Mouse (Mus musculus): ENCODE data around the gene Opalin. TPM values are rescaled to one million over a fixed set of nuclear protein-coding genes. Genes with fewer than 3 reads are reported as not detected.

The Opalin gene
- polyA plus RNA-seq, 1 experiment from 2014 or later: not detected

DNA sequence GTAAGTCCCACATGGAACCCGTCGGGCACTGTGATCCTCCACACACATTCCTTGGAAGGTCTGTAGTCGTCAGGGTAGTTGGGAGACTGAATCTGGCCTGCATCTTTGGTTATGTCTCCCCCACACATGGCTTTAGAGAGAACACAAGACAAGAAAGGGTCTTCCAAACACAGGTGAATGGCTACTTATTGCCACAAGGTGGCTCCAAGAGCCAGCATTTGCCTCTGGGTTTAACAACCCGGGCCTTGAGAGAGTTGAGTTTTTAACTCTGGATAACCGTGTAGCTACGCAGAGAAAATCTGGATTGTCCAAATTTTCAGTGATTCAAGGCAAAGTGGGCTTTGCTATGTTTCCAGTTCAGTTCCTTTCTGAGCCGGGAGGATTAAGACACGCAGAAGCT is 28.0 kb upstream of the Opalin start:
- 44% methylated on average over 8 of the region's 8 CpGs for WGBS
- Histone ChIP-seq H3K36me3 (no peaks in the 10 kb centered on the region), H3K27me3 (replicated peaks) (peaks cover 4% of the 10 kb centered on the region; the same call in 1 of the 2 replicates), H3K4me3 (replicated peaks) (no peak overlapping the region), H3K4me2 (no peak overlapping the region), H3K9me3 (replicated peaks) (no peaks in the 10 kb centered on the region), H3K9ac (replicated peaks) (no peak overlapping the region), H3K4me1 (peaks cover 21% of the 10 kb centered on the region), H3K27ac (replicated peaks) (no peak overlapping the region)
- peak; percentile 43; the same call in 1 of the 2 replicates for ATAC-seq (ENCODE audit: low FRiP score)

DNA sequence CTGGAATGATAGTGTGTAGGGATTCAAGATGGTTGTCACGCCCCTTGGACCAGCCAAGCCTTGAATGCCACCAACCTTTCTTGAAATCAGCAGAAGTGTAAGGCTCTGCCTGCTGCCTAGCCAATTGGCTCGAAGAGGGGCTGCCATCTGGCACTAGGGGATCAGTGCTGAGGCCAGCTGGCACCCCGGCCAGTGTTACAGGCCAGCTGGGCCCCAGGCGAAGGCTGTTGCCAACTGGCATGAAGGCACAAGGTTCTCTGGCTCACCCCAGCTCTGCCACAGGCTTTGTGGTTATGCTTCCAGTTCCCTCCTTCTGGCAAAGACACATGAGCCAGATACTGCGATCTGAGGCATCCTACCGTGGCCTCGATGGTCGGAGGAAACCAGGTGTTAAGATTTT is 24.5 kb upstream of the Opalin start:
- Histone ChIP-seq H3K36me3 (no peaks in the 10 kb centered on the region), H3K27ac (replicated peaks) (0 out of 2 replicates have a peak overlapping the region, but pooled peaks have one; percentile 24), H3K4me1 (peaks cover 8% of the 10 kb centered on the region; the same call in 1 of the 2 replicates), H3K9me3 (replicated peaks) (no peaks in the 10 kb centered on the region), H3K27me3 (replicated peaks) (no peaks in the 10 kb centered on the region; the same call in 1 of the 2 replicates), H3K9ac (replicated peaks) (no peak overlapping the region), H3K4me2 (no peak overlapping the region), H3K4me3 (replicated peaks) (no peak overlapping the region)
- WGBS: 64% methylated on average over 8 of the region's 8 CpGs
- peak; percentile 82 for ATAC-seq (ENCODE audit: low FRiP score)

DNA sequence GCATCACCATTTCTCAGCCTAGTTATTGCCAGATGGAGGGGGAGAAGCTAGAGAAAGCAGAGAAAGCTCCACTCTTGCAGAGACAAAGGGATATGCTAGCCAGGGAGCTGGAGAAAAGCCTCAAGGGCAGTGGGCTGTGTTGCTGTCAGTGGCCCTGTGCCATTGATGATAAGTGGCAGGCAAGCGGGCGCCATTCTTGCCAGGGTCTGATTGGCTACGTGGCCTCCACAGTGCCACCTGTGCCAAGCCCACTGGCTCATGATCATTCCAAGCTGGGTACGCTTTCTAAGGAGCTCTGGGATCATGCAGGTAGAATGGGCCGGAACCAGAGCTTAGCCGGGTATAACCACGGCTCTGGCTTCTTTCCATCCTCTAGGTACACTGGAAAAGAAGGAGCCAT is 23.9 kb upstream of the Opalin start:
- peaks cover 8% of the 10 kb centered on the region; the same call in 1 of the 2 replicates for H3K4me1 ChIP-seq
- H3K4me3 ChIP-seq (replicated peaks): no peak overlapping the region
- no peaks in the 10 kb centered on the region for H3K36me3 ChIP-seq
- H3K9me3 ChIP-seq (replicated peaks): no peaks in the 10 kb centered on the region
- H3K4me2 ChIP-seq: no peak overlapping the region
- WGBS: 79% methylated on average over 7 of the region's 7 CpGs
- no peaks in the 10 kb centered on the region for H3K27me3 ChIP-seq (replicated peaks)
- ATAC-seq (ENCODE audit: low FRiP score): peak; percentile 61; the same call in 1 of the 2 replicates
- H3K9ac ChIP-seq (replicated peaks): no peak overlapping the region
- 0 out of 2 replicates have a peak overlapping the region, but pooled peaks have one; percentile 24 for H3K27ac ChIP-seq (replicated peaks)

DNA sequence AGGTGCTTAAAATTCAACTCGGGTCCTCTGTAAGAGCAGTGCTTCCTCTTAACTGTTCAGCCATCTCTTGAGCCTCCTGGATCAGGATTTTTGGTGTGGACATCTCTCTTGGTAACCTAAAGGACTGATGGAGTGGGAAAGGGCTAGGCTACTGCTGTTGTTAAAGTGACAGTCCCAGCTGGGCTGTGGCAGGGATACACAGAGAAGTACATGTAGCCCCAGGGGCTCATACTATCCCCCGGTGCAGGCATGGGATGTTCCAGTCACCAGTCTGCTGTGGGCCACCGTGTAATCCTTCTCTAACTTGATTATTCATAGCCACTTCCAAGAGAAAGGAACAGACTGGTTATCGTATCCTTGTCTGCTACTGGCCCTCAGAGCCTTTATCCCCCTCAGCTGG is 20.1 kb upstream of the Opalin start:
- Histone ChIP-seq H3K9me3 (replicated peaks) (no peaks in the 10 kb centered on the region), H3K4me2 (no peak overlapping the region), H3K4me1 (peaks cover 8% of the 10 kb centered on the region; the same call in 1 of the 2 replicates), H3K36me3 (no peaks in the 10 kb centered on the region), H3K4me3 (replicated peaks) (no peak overlapping the region), H3K27ac (replicated peaks) (no peak overlapping the region), H3K27me3 (replicated peaks) (no peaks in the 10 kb centered on the region), H3K9ac (replicated peaks) (no peak overlapping the region)
- WGBS: 31% methylated on average over 4 of the region's 4 CpGs
- no peak for ATAC-seq (ENCODE audit: low FRiP score)

DNA sequence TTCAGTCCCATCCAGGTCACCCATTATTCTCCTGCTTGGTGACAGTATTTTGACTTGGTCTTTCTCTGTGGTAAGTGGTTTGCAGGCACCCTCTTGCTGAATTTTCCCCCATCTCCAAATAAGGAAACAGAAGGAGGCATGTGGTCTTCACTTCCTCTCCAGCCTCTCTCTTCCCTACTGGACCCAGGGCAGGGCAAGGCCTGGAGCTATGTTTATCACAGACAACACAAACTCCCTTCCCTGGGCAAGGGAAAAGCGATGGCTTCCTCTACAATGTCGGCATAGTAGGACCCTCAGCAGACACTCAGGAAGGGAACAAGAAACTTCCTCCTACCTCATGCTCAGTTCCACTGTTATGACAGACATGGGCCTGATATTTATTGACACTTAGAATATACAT is 15.0 kb upstream of the Opalin start:
- Histone ChIP-seq H3K9me3 (replicated peaks) (no peaks in the 10 kb centered on the region), H3K36me3 (no peaks in the 10 kb centered on the region), H3K27ac (replicated peaks) (no peak overlapping the region), H3K4me3 (replicated peaks) (no peak overlapping the region), H3K4me2 (no peak overlapping the region), H3K27me3 (replicated peaks) (peaks cover 11% of the 10 kb centered on the region; the same call in 1 of the 2 replicates), H3K9ac (replicated peaks) (no peak overlapping the region), H3K4me1 (0 out of 2 replicates have a peak, but pooled peaks cover 3% of the 10 kb centered on the region)
- ATAC-seq (ENCODE audit: low FRiP score): no peak
- 85% methylated on average over 2 of the region's 2 CpGs for WGBS

DNA sequence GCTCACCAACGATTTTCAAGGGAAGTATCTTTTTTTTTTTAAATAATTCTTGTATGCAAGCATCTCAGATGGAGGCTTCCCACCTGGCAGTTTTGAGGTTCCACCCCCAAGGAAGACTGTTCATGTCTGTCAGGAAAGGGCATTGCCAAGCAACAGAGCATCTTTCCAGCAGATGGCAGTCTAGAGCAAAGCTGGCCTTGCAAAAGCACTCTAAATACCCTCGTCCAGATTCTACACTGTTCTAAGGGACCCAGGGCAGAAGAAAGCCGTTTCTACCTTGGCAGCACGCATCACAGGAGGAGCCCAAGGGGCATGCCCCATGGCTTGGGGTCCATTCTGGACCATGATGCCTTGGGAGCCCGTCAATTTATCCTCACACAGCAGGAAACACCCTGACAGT is 12.9 kb upstream of the Opalin start:
- peak; percentile 44; the same call in 1 of the 2 replicates for ATAC-seq (ENCODE audit: low FRiP score)
- Histone ChIP-seq H3K4me3 (replicated peaks) (no peak overlapping the region), H3K27ac (replicated peaks) (no peak overlapping the region), H3K27me3 (replicated peaks) (peaks cover 11% of the 10 kb centered on the region; the same call in 1 of the 2 replicates), H3K9ac (replicated peaks) (no peak overlapping the region), H3K36me3 (no peaks in the 10 kb centered on the region), H3K9me3 (replicated peaks) (no peaks in the 10 kb centered on the region), H3K4me2 (no peak overlapping the region), H3K4me1 (0 out of 2 replicates have a peak, but pooled peaks cover 3% of the 10 kb centered on the region)
- 12% methylated on average over 5 of the region's 5 CpGs for WGBS

DNA sequence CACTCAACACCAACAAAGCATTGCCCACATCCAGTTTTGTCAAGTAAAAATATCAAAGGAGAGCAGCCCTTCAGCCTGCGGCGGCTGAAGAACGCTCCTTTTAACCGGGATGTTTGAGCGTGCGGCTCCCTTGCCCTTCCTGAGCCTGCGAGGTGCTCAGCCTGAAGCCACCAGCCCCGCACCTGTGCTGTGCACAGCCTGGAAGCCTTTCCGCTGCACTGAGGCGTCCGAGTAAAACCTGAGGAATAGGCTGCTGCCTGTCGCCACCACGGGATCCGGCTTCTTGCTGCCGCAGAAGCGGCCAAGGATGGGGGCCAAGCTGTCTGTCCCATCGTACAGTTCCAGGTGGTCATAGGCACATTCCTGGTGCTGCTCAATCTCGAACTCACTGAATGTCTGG is 11.6 kb upstream of the Opalin start:
- Histone ChIP-seq H3K9me3 (replicated peaks) (no peaks in the 10 kb centered on the region), H3K27ac (replicated peaks) (no peak overlapping the region), H3K9ac (replicated peaks) (no peak overlapping the region), H3K4me1 (0 out of 2 replicates have a peak, but pooled peaks cover 3% of the 10 kb centered on the region), H3K4me3 (replicated peaks) (no peak overlapping the region), H3K27me3 (replicated peaks) (peaks cover 11% of the 10 kb centered on the region; the same call in 1 of the 2 replicates), H3K4me2 (peak overlapping the region; percentile 19; the same call in 1 of the 2 replicates), H3K36me3 (no peaks in the 10 kb centered on the region)
- WGBS: 48% methylated on average over 18 of the region's 18 CpGs
- no peak for ATAC-seq (ENCODE audit: low FRiP score)

DNA sequence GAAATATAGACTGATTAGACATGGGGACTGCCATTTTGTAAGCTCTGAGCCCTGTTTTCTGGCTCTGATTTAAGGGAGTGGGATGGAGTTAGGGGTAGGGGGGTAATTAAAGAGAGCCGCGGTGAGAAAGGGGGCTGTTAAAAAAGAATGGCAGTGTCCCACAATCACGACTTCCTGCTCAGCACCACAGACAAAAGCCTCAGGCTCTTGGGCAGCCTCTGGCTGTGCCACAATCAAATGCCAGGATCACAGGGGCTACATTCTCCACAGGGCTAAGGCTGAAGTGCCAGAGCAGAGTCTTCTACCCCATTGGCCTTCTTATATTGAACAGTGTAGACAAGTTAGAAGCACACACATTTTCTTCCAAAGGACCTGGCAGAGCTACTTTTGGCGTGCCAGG is 11.0 kb upstream of the Opalin start:
- ATAC-seq (ENCODE audit: low FRiP score): no peak
- 0 out of 2 replicates have a peak, but pooled peaks cover 3% of the 10 kb centered on the region for H3K4me1 ChIP-seq
- H3K4me3 ChIP-seq (replicated peaks): no peak overlapping the region
- H3K36me3 ChIP-seq: no peaks in the 10 kb centered on the region
- H3K27me3 ChIP-seq (replicated peaks): peaks cover 11% of the 10 kb centered on the region; the same call in 1 of the 2 replicates
- WGBS: 19% methylated on average over 4 of the region's 4 CpGs
- no peak overlapping the region for H3K27ac ChIP-seq (replicated peaks)
- no peaks in the 10 kb centered on the region for H3K9me3 ChIP-seq (replicated peaks)
- no peak overlapping the region for H3K4me2 ChIP-seq
- H3K9ac ChIP-seq (replicated peaks): no peak overlapping the region

DNA sequence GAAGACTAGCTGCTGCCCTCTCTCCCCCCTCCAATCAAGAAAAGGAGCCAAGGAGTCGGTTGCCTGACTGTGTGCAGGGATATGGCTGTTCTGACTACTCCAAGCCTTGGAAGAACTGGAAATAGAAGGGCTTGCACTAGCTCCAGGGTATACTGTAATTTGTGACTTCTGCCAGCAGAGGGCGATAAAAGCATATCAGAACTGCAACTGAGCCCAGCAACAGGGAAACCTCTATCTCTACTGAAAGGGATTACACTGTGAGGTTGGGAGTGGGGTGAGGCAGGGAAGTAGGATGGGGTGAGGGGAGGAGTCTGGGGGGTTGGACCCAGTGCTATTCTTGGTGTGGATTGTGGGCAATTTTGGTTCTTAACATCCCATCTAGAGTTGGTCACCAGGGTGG is 9.8 kb upstream of the Opalin start:
- Histone ChIP-seq H3K4me3 (replicated peaks) (no peak overlapping the region), H3K27me3 (replicated peaks) (peaks cover 11% of the 10 kb centered on the region; the same call in 1 of the 2 replicates), H3K9ac (replicated peaks) (no peak overlapping the region), H3K36me3 (no peaks in the 10 kb centered on the region), H3K4me1 (0 out of 2 replicates have a peak, but pooled peaks cover 3% of the 10 kb centered on the region), H3K27ac (replicated peaks) (no peak overlapping the region), H3K4me2 (no peak overlapping the region), H3K9me3 (replicated peaks) (no peaks in the 10 kb centered on the region)
- WGBS: 5% methylated on average over 2 of the region's 2 CpGs
- peak; percentile 78; the same call in 1 of the 2 replicates for ATAC-seq (ENCODE audit: low FRiP score)

DNA sequence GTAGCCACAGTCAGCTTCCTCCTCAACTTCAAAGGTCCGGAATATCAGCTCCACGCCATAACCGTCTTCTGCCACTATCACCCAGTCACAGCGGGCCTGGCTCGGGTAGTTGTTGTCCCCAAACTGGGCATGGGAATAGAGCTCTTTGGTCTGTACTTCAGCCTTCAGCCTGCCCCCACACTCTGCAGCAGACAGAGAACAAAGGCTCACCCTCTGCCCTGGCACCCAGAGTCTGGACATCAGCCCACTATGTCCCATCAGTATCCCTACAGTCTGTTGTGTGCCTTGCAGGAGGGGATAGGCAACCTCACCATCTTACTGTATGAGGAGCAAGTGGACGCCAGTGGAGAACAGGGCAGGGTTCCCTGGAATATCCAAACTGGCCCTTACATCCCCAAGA is 9.4 kb upstream of the Opalin start:
- Histone ChIP-seq H3K36me3 (no peaks in the 10 kb centered on the region), H3K4me1 (0 out of 2 replicates have a peak, but pooled peaks cover 3% of the 10 kb centered on the region), H3K9me3 (replicated peaks) (no peaks in the 10 kb centered on the region), H3K27ac (replicated peaks) (no peak overlapping the region), H3K9ac (replicated peaks) (no peak overlapping the region), H3K4me2 (no peak overlapping the region), H3K4me3 (replicated peaks) (no peak overlapping the region), H3K27me3 (replicated peaks) (peaks cover 11% of the 10 kb centered on the region; the same call in 1 of the 2 replicates)
- peak; percentile 18; the same call in 1 of the 2 replicates for ATAC-seq (ENCODE audit: low FRiP score)
- 87% methylated on average over 6 of the region's 6 CpGs for WGBS

DNA sequence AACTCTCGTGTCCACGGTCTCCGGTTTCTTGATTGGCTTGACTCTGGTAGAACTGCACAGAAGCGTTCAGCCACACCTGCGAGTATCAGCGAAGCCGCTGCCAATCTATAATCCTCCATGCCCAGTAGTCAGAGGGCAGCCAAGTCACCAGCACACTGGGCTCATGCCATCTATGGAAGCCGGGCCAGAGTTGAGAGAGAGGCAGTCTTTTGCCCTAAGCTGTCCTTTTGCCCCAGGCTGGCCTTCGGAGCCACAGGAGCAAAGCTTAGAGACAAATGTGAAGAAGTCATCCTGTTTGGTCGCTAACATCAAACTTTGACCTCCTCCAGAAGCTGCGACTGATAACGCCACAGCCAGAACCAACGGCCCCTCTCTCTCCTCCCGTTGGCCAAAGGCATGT is 6.7 kb upstream of the Opalin start:
- H3K4me1 ChIP-seq: 0 out of 2 replicates have a peak, but pooled peaks cover 3% of the 10 kb centered on the region
- H3K9ac ChIP-seq (replicated peaks): no peak overlapping the region
- H3K27ac ChIP-seq (replicated peaks): no peak overlapping the region
- H3K36me3 ChIP-seq: no peaks in the 10 kb centered on the region
- H3K27me3 ChIP-seq (replicated peaks): peaks cover 3% of the 10 kb centered on the region; the same call in 1 of the 2 replicates
- no peak overlapping the region for H3K4me3 ChIP-seq (replicated peaks)
- H3K9me3 ChIP-seq (replicated peaks): no peaks in the 10 kb centered on the region
- 94% methylated on average over 14 of the region's 14 CpGs for WGBS
- no peak for ATAC-seq (ENCODE audit: low FRiP score)
- H3K4me2 ChIP-seq: no peak overlapping the region

DNA sequence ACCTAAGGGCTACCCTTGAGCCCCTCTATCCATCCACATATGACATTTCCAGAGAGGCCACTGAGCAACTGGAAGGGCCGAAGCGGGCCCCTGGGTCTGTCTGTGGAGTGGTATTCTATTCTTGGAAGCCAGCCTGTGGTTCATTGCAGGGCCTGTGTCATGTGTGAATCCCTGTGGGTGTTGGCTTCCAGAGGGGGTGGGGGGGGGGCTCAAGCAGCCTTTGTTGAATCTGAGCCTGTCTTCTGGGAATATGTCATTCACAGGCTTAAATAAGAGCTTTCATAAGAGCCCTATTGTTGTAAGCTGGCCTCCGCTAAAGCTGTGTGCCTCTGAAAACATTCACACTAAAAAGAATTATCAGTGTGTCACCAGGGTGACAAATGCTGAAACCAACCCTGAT is 4.7 kb upstream of the Opalin start:
- H3K4me1 ChIP-seq: no peaks in the 10 kb centered on the region
- no peak overlapping the region for H3K4me3 ChIP-seq (replicated peaks)

More for the DNA sequence above, 4.7 kb upstream of the Opalin start:
- Histone ChIP-seq H3K36me3 (no peaks in the 10 kb centered on the region), H3K9me3 (replicated peaks) (no peaks in the 10 kb centered on the region), H3K9ac (replicated peaks) (no peak overlapping the region), H3K27ac (replicated peaks) (no peak overlapping the region), H3K27me3 (replicated peaks) (no peaks in the 10 kb centered on the region), H3K4me2 (no peak overlapping the region)
- no peak for ATAC-seq (ENCODE audit: low FRiP score)
- 35% methylated on average over 3 of the region's 3 CpGs for WGBS
